Mouse (Mus musculus) liver, adult 10 weeks (tissue): Measurements from ENCODE around the gene Dnah10. TPM values are rescaled to one million over a fixed set of nuclear protein-coding genes. Genes with fewer than 3 reads are reported as not detected.

ENCODE experiments used
- polyA plus RNA-seq: library from polyadenylated mRNA; stranded (reverse); fragments of 350-450 nt; fragmentation: Illumina TruSeq; extraction: RNeasy Lipid Tissue Mini Kit (QIAGEN cat#74804); gene quantifications from one replicate; pipeline ENCODE4 v1.2.3, GENCODE M21; 2014; ENCODE audit warnings: low read depth, low replicate concordance

Dnah10 gene
- polyA plus RNA-seq: not detected

DNA sequence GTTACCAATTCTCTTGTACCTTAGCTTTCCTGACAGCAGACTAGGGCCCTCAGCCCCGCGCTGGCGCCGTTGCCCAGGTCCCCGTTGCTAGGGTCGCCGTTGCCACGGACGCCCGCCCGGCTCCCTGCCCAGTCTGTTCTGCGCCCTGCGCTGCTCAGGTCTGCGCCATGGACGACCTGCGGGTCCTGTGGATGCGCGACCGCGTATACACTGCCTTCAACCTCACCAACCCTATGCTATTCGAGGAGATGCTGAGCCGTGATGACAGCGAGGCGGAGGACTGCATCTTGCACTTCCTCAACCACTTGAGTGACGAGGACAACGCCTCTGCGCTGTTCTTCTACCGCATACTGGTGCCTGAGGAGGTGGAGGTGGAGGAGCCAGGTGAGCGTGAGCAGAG lies at the start of gene Dnah10:
Gene Dnah10 (plus strand): TSS at position 89 of the 400 bp plus-strand sequence.

DNA sequence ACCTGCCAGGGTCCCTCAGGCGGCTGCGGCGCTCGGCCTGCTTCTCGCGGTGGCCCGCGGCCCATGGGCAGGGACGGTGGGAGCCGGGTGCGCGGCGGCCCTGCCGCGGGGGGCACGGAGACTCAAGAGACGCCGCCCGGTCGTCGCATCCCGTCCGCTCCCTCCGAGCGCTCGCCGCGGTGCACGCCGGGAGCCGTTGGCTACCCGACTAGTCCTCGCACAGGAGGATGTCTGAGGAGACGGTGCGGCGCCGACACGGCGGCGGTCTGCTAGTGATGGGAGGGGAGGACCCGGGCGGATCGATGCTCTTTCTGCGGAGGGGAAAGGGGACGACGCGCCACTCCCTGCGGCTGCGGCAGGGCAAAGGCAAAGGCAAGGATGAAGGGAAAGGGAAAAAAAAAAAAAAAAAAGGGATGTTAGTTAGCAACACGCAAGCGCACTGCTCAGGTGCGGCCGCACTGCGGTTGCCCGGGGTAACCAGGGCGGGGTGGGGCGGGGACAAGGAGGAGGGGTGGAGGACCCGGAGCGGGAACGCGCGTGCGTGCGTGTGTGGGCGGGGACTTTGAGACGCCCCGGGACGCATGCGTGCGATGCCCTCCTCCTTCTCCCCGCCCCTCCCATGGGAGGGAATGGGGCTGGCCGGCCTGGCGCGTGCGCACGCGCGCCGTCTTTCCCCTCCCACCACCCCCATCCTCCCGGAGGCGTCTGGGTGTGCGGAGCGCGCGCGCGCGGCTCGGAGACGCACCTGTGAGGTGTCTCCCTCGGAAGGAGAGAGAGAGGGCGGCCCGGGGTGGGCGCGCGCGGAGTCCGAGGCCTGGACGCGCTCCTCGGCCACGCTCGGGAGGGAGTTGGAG lies 137.4 kb downstream of the Dnah10 start, which contains the start of the genes Ccdc92 and Zfp664:
Gene Ccdc92 (minus strand): TSS at position 412 of the 854 bp plus-strand sequence.
Gene Zfp664 (plus strand): TSS at position 679 of the 854 bp plus-strand sequence.

Other genes with a start within 250 kb of the Dnah10 start
- gene Rilpl2, start 246.7 kb upstream of the Dnah10 start, polyA plus RNA-seq: 1.6 TPM
- 0.98 TPM for gene Snrnp35, start 242.0 kb upstream of the Dnah10 start, polyA plus RNA-seq
- 0.66 TPM for gene Rilpl1, start 193.7 kb upstream of the Dnah10 start, polyA plus RNA-seq
- 919 TPM for gene Tmed2, start 184.4 kb upstream of the Dnah10 start, polyA plus RNA-seq
- gene Ddx55, start 172.2 kb upstream of the Dnah10 start, polyA plus RNA-seq: 4.1 TPM
- 28.7 TPM for gene Eif2b1, start 146.0 kb upstream of the Dnah10 start, polyA plus RNA-seq
- gene Gtf2h3, start 145.9 kb upstream of the Dnah10 start, polyA plus RNA-seq: 6.8 TPM
- gene Atp6v0a2, start 96.5 kb upstream of the Dnah10 start, polyA plus RNA-seq: 12.0 TPM
- gene Ccdc92, start 137.3 kb downstream of the Dnah10 start, polyA plus RNA-seq: not detected
- 20.8 TPM for gene Zfp664, start 137.6 kb downstream of the Dnah10 start, polyA plus RNA-seq